Comparison of ENCODE assay signal across 8 mouse cellular contexts in genomic region chr1:182763716-182764461, GRCm38 (mm10). TPM values are rescaled to one million over a fixed set of nuclear protein-coding genes. Genes with fewer than 3 reads are reported as not detected.
DNase-seq lines count a peak whose midpoint lies in the region; ATAC-seq and TF ChIP-seq lines count a peak whose summit lies in the region.

Susd4 (plus strand) TSS chr1:182763860.

- under 1% methylated on average over 62 of the region's 95 CpGs for WGBS in forebrain, embryonic 13.5 days
- WGBS in hindbrain, embryonic 14.5 days = under 1% methylated on average over 68 of the region's 95 CpGs

- peak within 1 kb of the TSS; percentile 80 for H3K4me3 ChIP-seq in ES-Bruce4 (ENCODE audit: low read depth, low read length)
- H3K4me3 ChIP-seq in forebrain, embryonic 13.5 days = peak within 1 kb of the TSS; percentile 61
- H3K4me3 ChIP-seq in hindbrain, embryonic 14.5 days (replicated peaks; ENCODE audit: low read length) = peak within 1 kb of the TSS; percentile 53

- no peak within 1 kb of the TSS for H3K27ac ChIP-seq in ES-Bruce4 (ENCODE audit: insufficient read depth, low read length)
- H3K27ac ChIP-seq in forebrain, embryonic 13.5 days = peak within 1 kb of the TSS; percentile 73
- H3K27ac ChIP-seq in hindbrain, embryonic 14.5 days = peak within 1 kb of the TSS; percentile 86

- TF ChIP-seq POLR2A in ES-Bruce4 (IDR thresholded peaks at IDR 0.05; ENCODE audit: insufficient read depth, low read length) = no peak

- peak; percentile 62 for DNase-seq in brain, embryonic 18.5 days (ENCODE audit: low read depth, low spot score)
- DNase-seq in hindbrain, embryonic 14.5 days (ENCODE audit: low spot score) = peak; percentile 87
- peak; percentile 85 for DNase-seq in left cerebral cortex, adult 11 months (ENCODE audit: low spot score)
- DNase-seq in lung, postnatal 14 days = peak; percentile 59
- peak; percentile 91 for DNase-seq in retina, postnatal 1 day
- peak; percentile 25 to 33 for DNase-seq in urinary bladder, postnatal 36 days (ENCODE audit: low spot score in 2 of 2)

- H3K27me3 ChIP-seq in ES-Bruce4 (ENCODE audit: control insufficient read depth, insufficient read depth, low read length, poor library complexity, severe bottlenecking) = no peaks in the 10 kb centered on the region
- H3K27me3 ChIP-seq in forebrain, embryonic 13.5 days = peaks cover 18% of the 10 kb centered on the region; the same call in 1 of the 2 replicates
- no peaks in the 10 kb centered on the region for H3K27me3 ChIP-seq in hindbrain, embryonic 14.5 days (ENCODE audit: control insufficient read depth, insufficient read depth, low read length)

- no peak for TF ChIP-seq CTCF in ES-Bruce4 (IDR thresholded peaks at IDR 0.05; ENCODE audit: low read depth, low read length)

- H3K9ac ChIP-seq in ES-Bruce4 (ENCODE audit: low read depth, poor library complexity, severe bottlenecking) = peak within 1 kb of the TSS; percentile 61
- peak within 1 kb of the TSS; percentile 76 for H3K9ac ChIP-seq in forebrain, embryonic 13.5 days
- H3K9ac ChIP-seq in hindbrain, embryonic 14.5 days = peak within 1 kb of the TSS; percentile 76

- peak within 1 kb of the TSS; percentile 89 for H3K4me2 ChIP-seq in forebrain, embryonic 13.5 days
- peak within 1 kb of the TSS; percentile 89 for H3K4me2 ChIP-seq in hindbrain, embryonic 14.5 days (replicated peaks)

- ATAC-seq in forebrain, embryonic 13.5 days = peak; percentile 93
- ATAC-seq in hindbrain, embryonic 14.5 days (ENCODE audit: low FRiP score) = peak; percentile 93

- TF ChIP-seq EP300 in ES-Bruce4 (IDR thresholded peaks at IDR 0.05; ENCODE audit: insufficient read depth, low read depth, low read length) = no peak

- no peaks in the 10 kb centered on the region for H3K4me1 ChIP-seq in ES-Bruce4 (ENCODE audit: control insufficient read depth, insufficient read depth, low read length)
- peaks cover 18% of the 10 kb centered on the region for H3K4me1 ChIP-seq in forebrain, embryonic 13.5 days
- peaks cover 12% of the 10 kb centered on the region; the same call in 1 of the 2 replicates for H3K4me1 ChIP-seq in hindbrain, embryonic 14.5 days (replicated peaks; ENCODE audit: control insufficient read depth, insufficient read depth, low read length)

- no peaks in the 10 kb centered on the region for H3K36me3 ChIP-seq in ES-Bruce4 (ENCODE audit: control insufficient read depth, insufficient read depth, low read length, poor library complexity, severe bottlenecking)
- no peaks in the 10 kb centered on the region for H3K36me3 ChIP-seq in forebrain, embryonic 13.5 days (ENCODE audit: poor library complexity, severe bottlenecking)
- no peaks in the 10 kb centered on the region for H3K36me3 ChIP-seq in hindbrain, embryonic 14.5 days (replicated peaks; ENCODE audit: control insufficient read depth, insufficient read depth)

- no peaks in the 10 kb centered on the region for H3K9me3 ChIP-seq in ES-Bruce4 (replicated peaks; ENCODE audit: control insufficient read depth, insufficient read depth, low read length, poor library complexity, severe bottlenecking)
- H3K9me3 ChIP-seq in forebrain, embryonic 13.5 days (replicated peaks) = no peaks in the 10 kb centered on the region
- no peaks in the 10 kb centered on the region for H3K9me3 ChIP-seq in hindbrain, embryonic 14.5 days (ENCODE audit: control insufficient read depth, low read length)

RNA-seq across cellular contexts. Expression of gene Susd4, which starts in this region (rescaled TPM):
- polyA plus RNA-seq in ES-Bruce4 (2011; ENCODE audit: insufficient read depth, insufficient read length, low read depth, missing spikeins) = 23.6 and 24.6 TPM in 2 replicates
- polyA plus RNA-seq in forebrain, embryonic 13.5 days (2015; fragmentation: Nextera tagmentation; extraction: Ambion mirVana) = 22.1 and 25.5 TPM in 2 replicates
- polyA plus RNA-seq in hindbrain, embryonic 14.5 days (2014; fragmentation: Nextera tagmentation; extraction: Ambion mirVana) = 73.9 and 83.9 TPM in 2 replicates

Comparison
In these comparisons a context has a peak if more than half of its experiments do, and no peak if none do; other contexts are left out.
1. DNase-seq: peak in every context shown above with its lines; median percentile 91 in retina, postnatal 1 day; 87 in hindbrain, embryonic 14.5 days; 85 in left cerebral cortex, adult 11 months; 62 in brain, embryonic 18.5 days; 59 in lung, postnatal 14 days; 29 in urinary bladder, postnatal 36 days.